Mouse (Mus musculus) layer of hippocampus, postnatal 36 days (tissue): ENCODE data around the gene Btd. TPM values are rescaled to one million over a fixed set of nuclear protein-coding genes. Genes with fewer than 3 reads are reported as not detected.

Source experiments
- DNase-seq, 2 experiments: peaks; one replicate each; pipeline ENCODE4 v3.0.0; 2022
- total RNA-seq, 2 experiments: library from RNA; stranded (reverse); gene quantifications; 2 replicates each; pipeline ENCODE4 v1.2.3; 2021

Gene Btd
- total RNA-seq, 2 experiments from 2014 or later = 9.5 to 10.9 TPM

DNA sequence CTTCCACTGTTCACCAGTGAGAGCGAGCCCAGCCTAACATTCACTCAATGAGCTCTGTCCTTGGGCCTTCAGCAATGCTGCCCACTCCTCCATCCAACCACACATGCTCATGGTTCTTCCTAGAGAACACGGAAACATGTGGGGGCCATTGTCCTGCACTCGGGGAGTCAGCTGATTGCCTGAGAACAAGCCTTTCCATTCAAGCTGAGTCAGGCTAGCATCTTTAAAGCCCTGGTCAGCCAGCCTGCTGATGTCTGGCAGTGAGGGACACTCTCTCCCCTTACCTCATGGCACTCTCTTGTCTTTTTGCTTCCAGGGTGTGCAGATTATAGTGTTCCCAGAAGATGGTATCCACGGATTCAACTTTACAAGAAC lies 24.7 kb downstream of the Btd start:
- no peak for DNase-seq

DNA sequence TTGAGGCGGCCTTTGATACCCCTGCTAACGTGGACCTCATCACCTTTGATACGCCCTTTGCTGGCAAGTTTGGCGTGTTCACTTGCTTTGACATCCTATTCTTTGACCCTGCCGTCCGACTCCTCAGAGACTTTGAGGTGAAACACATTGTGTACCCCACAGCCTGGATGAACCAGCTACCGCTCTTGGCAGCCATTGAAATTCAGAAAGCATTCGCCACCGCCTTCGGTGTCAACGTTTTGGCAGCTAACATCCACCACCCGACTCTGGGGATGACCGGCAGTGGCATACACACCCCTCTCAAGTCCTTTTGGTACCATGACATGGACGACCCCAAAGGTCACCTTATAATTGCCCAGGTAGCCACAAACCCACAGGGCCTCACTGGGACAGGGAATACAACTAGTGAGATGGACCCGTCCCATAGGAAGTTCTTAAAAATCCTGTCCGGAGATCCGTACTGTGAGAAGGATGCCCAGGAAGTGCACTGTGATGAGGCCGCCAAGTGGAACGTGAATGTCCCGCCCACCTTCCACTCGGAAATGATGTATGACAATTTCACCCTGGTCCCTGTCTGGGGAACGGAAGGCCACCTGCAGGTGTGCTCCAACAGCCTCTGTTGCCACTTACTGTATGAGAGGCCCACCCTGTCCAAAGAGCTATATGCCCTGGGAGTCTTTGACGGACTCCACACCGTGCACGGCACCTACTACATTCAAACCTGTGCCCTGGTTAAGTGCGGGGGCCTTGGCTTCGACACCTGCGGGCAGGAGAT lies 26.3 kb downstream of the Btd start:
- DNase-seq = no peak

DNA sequence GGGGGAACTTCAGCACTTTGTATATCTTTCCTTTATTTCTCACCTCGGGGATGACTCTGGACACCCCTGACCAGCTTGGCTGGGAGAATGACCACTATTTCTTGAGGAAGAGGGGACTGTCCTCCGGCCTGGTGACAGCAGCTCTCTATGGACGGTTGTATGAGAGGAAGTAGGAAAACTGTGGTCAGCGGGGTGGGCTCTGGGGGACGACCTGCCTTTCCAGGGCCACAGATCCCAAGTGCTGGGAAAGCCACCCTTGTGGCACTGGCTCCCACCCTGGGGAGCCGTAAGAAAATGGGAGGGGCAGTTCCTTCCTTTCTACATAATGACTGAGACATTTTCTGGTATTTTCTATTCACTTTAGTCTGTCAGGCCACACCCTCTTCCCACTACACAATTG lies 26.9 kb downstream of the Btd start:
- no peak for DNase-seq

DNA sequence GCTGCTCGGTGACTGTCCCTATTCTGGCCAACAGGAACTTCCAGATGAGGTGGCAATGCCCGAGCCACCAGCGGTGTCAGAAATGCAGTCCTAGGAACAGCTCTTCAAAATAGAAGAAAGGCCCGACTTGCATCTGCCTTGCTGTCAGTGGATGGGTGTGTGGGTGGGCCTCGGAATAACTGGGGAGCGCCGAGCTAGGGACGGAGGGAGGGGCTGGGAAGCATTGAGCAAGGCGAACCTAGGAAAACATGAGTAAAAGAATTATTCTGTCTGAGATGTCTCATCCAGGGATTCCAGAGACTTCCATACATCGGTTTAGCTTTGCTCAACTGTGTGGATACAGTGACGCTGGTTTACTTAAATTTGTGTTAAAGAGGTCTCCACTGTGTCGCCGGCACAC lies 27.5 kb downstream of the Btd start:
- no peak for DNase-seq

DNA sequence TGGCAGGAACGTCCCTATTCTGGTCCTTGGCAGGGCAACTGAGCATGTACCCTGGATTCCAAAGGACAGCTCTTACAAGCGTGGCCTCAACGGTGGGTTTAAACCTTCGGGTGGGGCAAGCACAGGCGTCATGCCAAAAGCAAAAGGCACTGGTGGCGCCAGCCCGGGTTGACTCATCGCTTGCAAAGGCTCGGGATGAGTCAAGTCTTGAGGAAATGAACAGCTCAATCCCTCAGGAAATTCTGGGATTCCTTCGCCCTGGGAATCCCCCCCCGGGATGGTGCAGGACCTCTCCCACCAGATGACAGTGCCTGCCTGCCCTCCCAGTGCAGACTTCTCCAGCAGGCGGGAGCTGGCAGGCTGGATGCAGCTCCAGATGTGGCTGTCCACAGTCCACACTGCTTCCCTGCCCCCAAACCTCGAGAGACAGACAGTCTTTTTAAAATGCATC lies 28.4 kb downstream of the Btd start:
- DNase-seq = no peak

DNA sequence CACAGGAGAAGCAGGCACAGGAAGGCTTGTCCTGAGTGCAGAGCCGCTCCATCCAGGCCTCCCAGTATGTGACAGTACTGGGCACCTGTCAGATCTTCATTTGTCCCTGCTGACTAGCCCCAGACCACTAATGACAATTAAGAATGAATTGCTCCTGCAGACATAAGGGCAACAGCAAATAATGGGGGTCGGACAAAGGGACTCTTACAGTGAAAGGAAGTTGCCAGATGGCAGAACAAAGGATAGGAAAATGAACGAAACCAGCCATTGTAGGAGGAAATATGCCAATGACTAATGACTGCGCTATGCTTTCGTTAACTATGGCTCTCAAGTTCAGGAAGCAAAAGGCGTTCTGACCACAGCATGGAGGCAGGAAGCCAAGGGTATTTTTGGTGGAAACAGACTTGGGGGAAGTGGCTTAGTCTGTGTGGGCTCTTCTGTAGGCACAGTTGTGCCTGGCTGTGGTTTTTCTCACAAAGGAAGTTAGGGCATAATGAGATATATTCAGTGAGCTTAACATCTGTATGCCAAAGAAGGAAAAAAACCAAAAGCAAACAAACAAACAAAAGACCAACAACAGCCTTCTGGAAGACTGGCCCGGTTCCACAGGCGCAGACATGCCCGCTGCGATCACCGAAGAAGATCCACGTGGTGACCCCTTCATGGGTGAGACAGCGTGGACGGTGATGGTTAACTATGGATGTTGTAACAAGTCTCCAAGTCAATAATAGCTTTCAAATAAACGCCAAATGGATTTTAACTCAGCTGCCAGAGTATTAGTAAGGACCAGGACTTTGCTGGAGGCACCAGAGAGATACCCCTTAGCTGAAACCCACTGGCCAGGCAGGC lies 29.0 kb downstream of the Btd start:
- DNase-seq = no peak

DNA sequence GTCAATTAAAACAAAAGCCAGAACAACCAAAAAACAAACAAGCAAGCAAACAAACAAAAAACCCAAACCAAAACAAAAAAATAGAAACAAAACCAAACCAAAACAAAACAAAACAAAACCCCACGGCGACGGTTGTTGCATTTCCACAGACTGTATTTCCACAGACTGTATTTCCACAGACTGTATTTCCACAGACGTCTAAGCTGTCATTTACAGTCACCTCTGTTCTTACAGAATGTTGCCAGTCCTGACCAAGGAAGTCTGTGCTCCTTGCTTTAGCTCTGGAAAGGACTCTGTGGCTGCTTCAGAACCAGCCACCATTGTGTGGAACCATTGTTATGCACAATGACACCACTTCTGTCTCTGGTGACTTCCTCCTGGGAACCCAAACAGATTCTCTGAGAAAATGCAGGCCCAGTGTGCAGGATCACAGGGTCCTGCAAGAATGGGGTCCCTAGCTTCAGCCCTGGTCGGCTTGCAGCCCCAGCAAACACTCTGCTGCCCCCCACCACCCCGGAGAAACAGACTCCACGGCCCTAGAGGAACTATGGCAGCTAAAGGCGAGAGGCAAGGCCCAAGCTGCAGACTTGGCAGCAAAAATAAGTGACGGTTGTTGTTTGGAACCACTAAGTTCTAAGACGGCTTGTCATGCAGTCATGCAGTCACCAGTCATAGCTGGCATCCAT lies 30.9 kb downstream of the Btd start:
- DNase-seq = no peak

DNA sequence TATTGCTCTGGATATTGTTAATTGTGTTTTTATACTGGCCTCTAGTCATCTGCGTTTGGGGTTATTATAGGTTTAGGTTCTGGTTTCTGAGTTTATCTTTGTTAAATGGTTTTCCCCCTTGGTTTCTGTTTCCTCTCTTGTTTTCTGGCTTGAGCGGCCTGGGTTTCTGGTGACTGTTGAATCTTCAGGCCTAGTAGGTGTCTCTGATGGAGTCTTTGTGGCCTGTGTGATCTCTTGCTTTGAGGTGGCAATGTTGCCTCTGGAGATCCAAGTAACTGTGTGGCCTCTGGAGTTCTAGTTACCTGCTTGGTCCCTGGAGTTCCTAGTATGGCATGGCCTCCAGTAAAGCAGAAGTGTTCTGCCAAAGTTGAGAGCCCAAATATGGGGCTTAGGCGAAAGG lies 39.8 kb downstream of the Btd start:
- no peak for DNase-seq

DNA sequence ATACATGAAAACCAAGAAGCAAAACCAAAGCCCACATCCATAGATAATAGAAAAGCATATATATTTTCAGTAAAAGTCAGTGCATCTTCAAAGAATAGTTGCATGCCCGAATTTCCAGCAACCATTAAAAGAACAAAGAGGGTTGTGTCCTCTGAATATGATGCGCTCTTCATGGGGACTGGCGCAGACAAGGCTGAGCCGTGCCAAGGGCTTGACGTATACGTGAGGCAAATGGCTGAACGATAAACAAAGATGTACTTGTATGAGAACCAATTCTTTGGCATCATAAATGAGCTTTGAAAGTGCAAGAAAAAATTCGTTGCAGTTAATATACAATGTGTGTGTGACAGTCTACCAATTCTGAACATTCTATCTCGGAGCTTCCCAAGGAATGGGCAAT lies 40.5 kb downstream of the Btd start:
- no peak for DNase-seq

DNA sequence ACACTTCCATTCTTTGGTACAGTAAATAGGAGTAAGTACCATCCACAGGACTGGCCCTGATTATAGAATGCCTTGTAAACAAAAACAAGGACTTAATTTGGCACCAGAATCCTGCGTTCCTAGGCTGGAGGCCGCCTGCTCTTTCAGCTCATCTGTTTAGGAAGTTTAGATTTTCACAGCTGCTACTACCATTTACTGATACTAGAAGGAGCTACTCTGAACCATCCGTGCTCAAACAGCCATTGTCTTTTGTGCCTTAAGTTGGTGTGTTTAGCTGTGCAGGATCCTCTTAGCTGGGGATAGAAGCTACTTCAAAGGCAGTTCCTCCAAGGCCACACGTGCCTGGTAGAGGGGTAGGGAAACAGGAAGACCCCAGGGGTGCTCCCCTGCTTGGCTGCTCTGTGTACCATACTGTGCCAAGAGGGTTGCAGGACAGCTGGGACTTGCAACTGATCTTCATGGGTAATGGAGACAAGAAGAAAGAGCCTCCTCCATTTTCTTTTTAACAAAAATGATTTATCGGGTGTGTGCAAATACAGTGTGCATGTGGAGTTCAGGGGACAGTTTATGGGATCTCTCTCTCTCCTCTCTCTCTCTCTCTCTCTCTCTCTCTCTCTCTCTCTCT lies 41.2 kb downstream of the Btd start:
- DNase-seq = no peak

DNA sequence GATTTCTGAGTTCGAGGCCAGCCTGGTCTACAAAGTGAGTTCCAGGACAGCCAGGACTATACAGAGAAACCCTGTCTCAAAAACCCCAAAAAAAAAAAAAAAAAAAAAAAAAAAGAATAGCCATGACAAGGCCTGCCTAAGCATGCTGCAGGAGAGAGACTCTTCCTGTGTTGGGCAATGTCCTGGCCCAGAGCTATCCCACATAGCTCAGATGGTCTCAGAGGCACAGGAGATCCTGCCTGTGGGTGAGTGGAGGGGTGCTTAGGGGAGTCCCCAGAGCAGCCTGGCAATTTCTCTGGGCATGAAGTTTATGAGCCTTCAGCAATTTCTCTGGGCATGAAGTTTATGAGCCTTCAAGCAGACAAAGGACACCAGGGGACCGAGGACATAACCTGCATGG lies 42.8 kb downstream of the Btd start:
- DNase-seq = no peak

DNA sequence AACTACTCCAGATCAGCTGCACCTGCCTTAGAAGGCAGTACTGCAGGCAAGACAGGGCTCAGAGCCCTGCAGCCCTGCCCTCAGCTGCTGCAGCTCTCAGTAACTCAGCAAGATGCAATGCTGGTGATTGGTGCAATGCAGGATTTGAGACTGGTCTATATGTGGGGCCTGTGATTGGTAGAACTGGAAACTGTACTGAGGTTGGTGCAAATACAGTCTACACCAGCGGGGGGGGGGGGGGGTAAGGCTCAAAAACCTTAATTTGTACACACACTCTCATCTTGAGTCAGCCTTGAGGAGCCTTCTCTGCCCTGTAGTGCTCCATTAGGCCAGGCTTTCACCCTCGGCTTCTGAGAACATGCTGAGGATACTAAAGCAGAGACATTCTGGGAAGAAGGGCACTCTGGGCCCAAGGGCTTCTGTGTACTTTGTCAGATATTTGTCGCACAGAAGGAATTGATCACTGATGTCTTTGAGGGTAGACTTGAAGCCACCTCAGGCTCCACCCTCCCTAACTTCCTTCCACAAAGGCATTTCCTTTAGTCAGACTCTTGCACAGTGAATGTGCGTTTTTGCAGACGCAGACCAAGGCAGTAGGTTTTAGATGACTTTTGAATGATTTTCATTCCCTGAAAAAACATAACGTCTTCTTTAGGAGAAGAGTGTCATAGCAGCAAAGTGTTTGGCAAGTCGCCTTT lies 43.7 kb downstream of the Btd start:
- DNase-seq = no peak

DNA sequence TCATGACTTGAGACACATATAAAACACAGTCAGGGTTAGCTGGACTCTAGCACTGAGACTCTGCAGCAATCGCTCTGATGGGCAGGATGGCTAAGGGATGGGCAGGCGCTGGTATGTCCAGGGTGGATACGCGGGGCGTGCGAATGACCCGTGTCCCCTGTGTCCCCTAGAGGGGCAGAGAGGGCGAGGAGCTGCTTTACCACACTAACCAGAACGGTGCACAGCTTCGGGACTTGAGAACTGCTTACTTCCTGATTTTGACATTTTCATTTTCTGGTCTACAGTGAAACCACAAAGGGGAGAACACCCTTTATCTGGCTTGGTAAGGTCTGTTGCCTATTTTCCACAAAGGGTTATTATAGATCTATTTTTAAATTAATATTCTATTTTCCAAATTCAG lies 44.9 kb downstream of the Btd start:
- DNase-seq = no peak

DNA sequence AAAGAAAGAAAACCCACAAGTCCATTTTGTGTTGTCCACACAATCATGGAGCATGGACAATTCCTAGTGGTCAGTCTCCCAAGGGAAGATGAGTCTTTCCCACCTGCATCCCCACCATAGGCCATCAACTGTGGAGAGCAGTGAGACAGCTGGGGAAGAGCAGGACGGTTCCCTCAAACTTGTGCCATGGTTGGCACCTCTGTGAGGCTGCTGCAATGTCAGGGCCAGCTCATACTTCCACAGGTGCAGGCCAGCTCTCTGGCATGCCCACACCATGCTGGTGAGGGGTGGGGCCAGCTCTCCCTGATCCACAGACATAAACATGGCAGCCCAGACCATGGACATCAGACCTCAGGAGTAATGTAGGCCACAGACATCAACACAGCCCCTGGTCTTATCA lies 45.4 kb downstream of the Btd start:
- no peak for DNase-seq

DNA sequence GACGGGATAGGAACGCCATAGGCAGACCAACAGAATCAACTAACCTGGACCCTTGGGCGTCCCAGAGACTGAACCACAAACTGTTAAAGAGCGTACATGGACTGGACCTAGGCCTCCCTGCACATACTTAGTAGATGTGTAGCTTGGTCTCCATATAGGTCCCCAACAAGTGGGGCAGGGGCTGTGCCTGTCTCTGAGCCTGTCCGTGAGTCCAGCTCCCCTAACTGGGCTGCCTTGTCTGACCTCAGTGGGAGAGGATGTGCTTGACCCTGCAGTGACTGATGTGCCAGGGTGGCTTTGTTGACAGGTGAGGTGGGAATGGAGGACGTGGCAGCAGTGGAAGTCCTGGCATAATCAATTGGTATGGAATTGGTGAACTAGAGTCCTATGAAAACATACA lies 51.7 kb downstream of the Btd start:
- no peak for DNase-seq

DNA sequence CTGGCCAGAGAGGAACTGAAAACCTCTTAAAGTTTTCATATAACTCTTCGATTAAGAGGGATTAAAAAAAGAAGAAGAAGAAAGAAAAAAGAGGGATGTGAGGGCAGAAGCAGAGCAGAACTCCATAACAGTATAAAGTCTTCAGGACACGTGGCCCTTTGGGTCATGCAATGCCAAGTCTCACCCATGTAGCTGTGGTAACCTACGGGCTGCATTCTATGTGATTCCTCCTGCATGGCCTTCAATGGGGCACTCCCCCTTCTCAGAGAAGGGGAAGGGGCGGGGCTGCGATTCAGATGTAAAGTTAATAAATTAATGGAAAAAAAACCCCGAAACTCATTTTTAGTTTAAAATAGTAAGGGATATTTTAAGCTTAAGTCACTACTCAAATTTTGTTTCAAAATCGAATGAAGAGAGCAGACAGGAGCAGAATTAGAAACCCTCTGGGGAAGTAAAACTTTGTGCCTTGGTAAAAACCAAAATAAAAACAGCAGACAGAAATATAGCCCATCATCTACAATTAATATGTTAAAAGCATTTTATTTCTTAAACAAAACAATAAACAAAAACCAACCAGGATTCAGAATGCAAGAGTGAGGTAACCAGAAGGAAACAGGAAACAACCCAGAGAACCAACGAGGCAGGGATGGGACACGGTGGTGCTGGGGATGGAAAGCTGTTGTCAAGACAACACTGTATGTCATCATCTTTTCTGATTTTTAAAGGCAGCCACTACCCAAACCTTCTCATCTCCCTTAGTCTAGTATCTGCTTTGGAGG lies 55.6 kb downstream of the Btd start:
- no peak for DNase-seq

DNA sequence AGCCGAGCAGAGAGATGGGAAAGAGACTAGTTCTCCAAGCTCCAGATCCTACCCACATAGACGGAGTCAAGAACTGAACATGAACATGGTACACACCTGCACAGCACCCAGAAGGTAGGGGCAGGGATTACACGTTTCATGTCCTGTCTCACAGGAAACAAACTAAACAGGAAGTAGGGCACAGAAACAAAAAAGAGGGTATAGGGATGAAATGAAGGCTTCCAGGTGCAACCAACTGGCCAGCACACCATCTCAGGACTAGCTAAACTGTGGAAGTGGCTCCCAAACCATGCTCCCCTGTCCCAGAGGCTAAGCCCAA lies 56.1 kb downstream of the Btd start:
- DNase-seq = no peak

DNA sequence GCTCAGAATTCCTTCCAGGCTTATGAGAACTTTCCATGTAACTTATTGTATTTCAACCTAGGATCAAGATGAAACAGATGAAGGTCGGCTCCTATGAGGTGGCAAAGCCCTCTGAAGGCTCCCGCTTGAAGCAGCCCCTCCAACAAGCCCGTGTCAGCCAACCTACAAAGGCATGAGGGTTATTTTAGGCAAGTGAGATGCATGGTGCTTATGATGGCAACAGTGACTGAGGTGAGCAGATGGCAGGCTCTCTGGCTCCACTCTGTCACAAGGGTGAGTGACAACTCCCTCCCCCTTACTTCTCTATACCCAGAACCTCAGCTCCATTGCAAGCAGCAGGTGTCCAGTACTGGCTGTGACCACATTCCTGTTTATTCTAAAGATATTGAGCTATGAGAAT lies 56.5 kb downstream of the Btd start:
- DNase-seq = no peak

DNA sequence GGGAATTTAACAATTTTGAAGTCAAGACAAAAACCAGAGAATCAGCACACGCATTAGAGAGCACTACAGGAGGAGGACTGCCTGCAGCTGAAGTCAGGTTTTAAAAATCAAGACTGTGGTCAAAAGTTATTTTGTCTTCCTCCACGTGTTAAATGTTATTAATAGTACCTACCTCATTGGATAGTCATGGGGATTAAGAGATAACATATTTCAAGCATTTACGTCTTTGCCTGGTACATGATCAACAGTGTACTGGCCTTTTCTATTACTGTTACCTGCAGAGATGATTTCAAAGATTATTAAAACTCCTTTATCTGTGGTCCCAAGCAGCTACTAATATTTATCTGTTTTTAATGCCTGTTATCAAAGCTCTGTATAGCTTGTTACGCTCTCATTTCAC lies 56.9 kb downstream of the Btd start:
- no peak for DNase-seq

DNA sequence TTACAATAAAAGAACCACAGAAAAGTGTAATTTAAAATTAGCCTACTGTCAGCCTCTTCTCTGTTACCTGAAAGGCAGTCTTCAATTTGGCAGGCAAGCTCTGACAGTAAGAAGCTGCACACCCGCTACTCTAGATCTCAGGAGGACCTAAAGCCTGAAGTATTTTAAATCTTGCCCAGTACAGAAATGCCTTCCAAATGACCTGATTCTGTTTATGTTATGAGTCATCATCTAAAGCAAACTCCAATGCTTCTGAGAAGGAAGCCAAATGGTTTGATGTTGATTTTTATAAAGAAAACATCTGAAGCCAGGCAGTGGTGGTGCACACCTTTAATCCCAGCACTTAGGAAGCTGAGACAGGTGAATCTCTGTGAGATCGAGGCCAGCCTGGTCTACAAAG lies 59.5 kb downstream of the Btd start:
- DNase-seq = no peak

DNA sequence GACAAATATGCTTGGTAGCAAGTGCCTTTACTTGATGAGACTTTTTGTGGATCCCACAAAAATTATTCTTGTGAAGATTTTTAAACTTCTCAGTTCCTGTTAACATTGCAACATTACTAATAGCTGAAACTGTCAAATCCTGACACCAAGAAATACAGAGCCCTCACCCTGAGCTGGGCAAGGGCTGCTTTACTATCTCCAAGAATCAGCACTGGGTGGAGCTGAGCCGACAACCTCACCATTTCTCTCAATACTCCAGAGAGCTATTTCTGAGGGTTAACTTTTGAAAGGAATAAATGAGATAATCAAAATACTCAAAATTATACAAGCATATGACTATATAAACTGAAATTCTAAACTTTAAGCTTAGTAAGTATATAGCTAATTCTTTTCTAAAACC lies 68.5 kb downstream of the Btd start:
- DNase-seq = no peak

DNA sequence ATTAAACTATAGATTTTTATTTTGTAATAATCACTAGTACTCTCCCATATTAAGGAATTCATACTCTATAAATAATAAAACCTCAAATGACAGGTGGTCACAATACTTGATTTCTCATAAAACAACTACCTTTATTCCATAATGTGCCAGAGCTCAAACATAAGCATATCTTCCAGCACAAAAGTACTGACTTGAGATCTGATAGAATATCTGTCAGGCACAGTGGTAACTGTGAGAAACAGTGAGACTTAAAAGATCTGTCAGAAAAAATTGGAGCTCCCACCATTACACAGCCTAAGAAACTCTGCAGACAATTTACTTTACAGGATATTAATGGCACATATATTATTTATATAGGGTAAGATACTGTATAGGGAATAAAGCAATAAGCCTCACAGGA lies 74.8 kb downstream of the Btd start:
- DNase-seq = no peak
